Mouse (Mus musculus) bone marrow macrophage, adult 2 months (primary cell): ENCODE results near the gene Lrig2.

Source experiments
- CTCF ChIP-seq: IDR thresholded peaks from 2 replicates; pipeline ENCODE4 v1.5.1; 2012; ENCODE audit warnings: low read depth, mild to moderate bottlenecking, low read length, moderate library complexity
- POLR2A ChIP-seq: IDR thresholded peaks from 2 replicates; pipeline ENCODE4 v1.6.1; 2012; ENCODE audit warnings: mild to moderate bottlenecking, low read depth, low read length, borderline replicate concordance

DNA sequence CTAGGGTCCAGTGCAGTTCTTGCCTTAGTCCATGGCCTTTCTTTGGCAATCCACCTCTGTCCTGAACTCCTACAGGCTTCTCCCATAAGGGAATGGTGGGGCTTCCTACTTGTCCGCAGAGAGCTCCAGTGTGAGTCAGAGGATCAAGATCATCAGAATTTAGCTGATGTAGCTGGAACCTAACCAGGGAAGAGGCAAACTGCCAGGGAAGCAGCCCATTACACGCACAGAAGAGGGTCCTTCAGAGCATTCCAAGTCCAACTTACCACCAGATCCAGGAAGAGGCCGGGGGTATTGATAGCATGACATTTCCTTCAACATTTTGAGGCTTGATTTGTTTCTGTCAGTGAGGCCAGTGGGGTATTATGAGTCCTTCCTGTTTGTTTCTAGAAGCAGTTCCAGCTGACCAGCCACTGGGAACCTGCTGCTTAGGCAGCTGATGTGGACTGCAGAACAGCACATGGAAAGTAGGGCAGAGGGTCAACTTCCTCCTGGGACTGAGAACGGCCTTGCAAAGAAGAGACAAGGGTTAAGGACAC lies 11.7 kb upstream of the Lrig2 start:
- TF ChIP-seq CTCF (no peak), POLR2A (no peak)
